Mouse (Mus musculus): ENCODE measurements around the gene Syngr3.
A peak's percentile ranks its signal among the peaks of the same experiment; 100 is the strongest.
"Not testable (repeated sequence)": the region's sequence is repeated elsewhere in the genome, so short reads cannot be mapped to it uniquely, and the experiment has no call there.

Gene Syngr3

GRCm38 (mm10) chr17:24689251-24690081 lies at the start of gene Syngr3:
Syngr3 (minus strand) TSS chr17:24689955.
- DNase-seq, result no peak

- no peak for DNase-seq
Observed at GRCm38 (mm10) chr17:24738238-24738637, 48.5 kb upstream of the Syngr3 start.

DNA sequence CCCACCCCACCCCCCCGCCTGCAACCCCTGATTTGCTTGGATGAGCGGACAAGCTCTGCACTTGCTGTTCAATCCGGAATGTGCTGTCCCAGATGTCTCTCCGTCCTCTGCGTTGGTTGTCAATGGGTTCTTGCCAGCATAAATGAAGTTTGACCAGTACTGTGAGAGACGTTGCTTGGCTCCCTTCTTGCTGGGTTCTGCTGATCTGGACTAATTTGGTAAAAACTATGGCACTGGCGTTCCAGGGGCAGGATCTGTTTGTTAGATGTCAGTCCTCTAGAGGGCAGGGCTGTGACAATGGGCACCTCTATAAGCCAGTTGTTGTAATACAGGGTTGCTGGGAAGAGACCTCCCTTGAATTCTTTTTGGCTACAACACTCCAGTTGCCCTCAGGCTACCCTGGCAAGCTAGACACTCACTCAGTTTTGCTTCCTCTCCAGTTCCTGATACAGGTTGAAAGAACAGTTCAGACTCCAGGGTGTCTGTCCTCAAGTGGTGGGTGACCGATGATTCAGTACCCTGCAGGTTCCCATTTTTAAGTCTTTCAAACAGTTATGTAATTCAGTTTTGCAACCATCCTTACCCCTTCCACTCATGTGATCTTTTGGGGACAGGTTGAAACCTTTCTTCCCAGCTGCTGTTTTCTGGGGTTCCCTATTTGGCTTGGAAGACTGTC lies 47.5 kb upstream of the Syngr3 start:
- no peak for DNase-seq

GRCm38 (mm10) chr17:24736330-24737051 lies 46.7 kb upstream of the Syngr3 start, which contains the start of gene Msrb1:
Msrb1 (plus strand) TSS chr17:24736642.
- DNase-seq, result peak; percentile 97

- no peak for DNase-seq
Observed at GRCm38 (mm10) chr17:24735446-24735845, 45.7 kb upstream of the Syngr3 start.

GRCm38 (mm10) chr17:24734513-24734912 lies 44.8 kb upstream of the Syngr3 start:
- DNase-seq, result no peak

DNA sequence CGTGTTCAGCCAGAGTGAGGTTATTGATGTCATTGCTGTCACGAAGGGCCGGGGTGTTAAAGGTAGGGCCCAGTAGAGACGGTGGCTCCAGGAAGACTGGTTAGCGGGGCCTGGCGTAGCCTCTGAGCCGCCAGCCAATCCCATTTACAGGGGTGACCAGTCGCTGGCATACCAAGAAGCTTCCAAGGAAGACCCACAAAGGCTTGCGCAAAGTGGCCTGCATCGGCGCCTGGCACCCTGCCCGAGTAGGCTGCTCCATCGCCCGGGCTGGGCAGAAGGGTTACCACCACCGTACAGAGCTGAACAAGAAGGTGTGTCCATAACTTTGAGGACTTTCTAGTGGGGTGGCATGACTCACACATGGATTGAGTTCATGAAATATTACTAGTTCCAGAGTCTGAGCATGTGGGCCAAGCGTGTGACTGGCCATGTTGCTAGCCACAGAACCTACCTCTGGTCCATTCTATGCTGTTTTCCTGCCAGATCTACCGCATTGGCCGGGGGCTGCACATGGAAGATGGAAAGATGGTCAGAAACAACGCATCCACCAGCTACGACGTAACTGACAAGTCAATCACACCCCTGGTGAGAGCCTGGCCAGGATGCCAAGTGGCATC lies 43.8 kb upstream of the Syngr3 start:
- no peak for DNase-seq

- DNase-seq, result no peak
Observed at GRCm38 (mm10) chr17:24732233-24732935, 42.6 kb upstream of the Syngr3 start.

DNA sequence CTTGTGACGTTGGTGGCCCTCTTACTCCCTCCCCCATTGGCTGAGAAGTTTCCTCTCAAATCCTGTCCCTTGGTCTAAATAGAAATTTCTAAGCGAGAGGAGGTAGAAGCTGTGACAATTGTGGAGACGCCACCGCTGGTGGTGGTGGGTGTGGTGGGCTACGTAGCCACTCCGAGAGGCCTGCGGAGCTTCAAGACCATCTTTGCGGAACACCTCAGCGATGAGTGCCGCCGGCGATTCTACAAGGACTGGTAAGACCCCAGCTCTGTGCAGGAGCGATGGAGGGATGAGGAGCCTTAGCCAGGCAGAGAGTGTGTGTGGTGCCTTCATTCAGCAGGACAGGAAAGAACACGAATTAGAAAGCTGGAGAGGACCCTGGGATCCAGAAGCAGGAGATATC lies 41.0 kb upstream of the Syngr3 start:
- DNase-seq, result no peak

- DNase-seq, result no peak
Observed at GRCm38 (mm10) chr17:24729067-24729466, 39.3 kb upstream of the Syngr3 start.

DNA sequence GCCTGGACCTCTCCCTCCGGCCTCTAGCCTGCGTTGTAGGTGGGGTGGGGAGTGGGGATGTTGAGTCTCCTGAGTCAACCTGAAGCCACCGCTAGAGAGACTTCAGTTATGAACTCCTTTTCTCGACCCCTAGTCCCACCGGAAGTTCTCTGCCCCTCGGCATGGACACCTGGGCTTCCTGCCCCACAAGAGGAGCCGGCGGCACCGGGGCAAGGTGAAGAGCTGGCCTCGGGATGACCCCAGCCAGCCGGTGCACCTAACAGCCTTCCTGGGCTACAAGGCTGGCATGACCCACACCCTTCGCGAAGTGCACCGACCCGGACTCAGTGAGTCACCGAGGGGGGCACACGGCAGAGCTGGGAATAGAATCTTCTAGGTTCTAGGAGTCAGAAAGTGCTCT lies 38.4 kb upstream of the Syngr3 start:
- DNase-seq, result no peak

GRCm38 (mm10) chr17:24727618-24728017 lies 37.9 kb upstream of the Syngr3 start, which contains the start of gene Rpl3l:
Rpl3l (plus strand) TSS chr17:24727820.
- no peak for DNase-seq

- no peak for DNase-seq
Observed at GRCm38 (mm10) chr17:24725637-24726390, 36.1 kb upstream of the Syngr3 start.

GRCm38 (mm10) chr17:24724184-24724583 lies 34.4 kb upstream of the Syngr3 start, which contains the start of gene Ndufb10:
Ndufb10 (minus strand) TSS chr17:24724478.
- peak; percentile 97 for DNase-seq

DNA sequence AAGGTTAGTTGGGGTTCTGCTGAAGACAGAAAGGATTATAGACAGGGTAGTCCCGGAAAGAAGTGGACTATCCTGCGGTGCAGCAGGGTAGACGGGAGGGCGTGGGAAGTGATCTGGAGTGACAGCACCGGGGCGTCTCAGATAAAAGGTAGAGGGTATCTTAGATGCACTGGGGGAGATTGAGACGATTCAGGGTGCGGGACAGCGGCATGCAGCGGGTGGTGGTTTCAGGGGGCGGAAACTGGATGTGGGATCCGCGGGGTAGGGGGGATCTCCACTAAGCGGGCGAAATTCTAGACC lies 34.1 kb upstream of the Syngr3 start:
- DNase-seq, result no peak

- no peak for DNase-seq
Observed at GRCm38 (mm10) chr17:24723122-24723880, 33.5 kb upstream of the Syngr3 start.

DNA sequence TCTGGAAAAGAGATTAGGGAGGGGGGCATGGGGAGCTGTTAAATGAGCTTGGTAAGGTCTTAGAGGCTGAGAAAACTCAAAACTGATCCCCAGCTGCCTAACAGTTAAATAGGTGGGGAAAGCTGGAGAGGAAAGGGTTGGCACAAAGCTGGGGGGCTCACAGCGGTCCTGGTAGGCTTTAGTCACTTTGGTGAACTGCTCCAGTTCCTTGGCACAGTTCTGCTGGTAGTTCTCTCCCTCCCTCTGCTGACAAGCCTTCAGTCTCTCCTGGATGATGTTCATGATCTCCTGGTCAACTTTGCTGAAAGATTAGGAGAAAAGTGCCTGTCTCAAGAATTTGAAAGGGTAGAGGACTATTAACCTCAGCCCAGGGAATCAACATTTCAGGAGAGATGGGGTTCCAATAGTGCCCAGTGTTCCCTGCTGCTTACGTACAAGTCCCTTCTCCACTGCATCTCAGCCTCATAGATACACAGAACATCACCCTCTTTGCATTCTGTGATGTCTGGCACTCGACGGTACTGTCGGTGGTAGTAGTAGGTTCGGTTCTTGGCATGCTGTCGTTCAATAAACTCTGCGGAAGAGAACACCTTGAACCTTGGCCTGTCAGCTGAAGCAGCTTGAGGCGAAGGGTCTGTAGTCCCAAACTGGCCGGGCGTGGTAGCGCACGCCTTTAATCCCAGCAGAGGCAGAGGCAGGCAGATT lies 32.6 kb upstream of the Syngr3 start:
- no peak for DNase-seq

GRCm38 (mm10) chr17:24721383-24721955 lies 31.7 kb upstream of the Syngr3 start:
- not testable (repeated sequence) for DNase-seq

GRCm38 (mm10) chr17:24720616-24721015 lies 30.9 kb upstream of the Syngr3 start:
- DNase-seq, result not testable (repeated sequence)

Data from thymus, postnatal 14 days (tissue).